Mouse (Mus musculus) cortical plate, adult 2 months (tissue): Measurements from ENCODE around the gene Senp3.

Experiments
- CTCF ChIP-seq: fragments of 200-500 bp; IDR thresholded peaks from 2 replicates; pipeline ENCODE4 v1.5.1; 2011; ENCODE audit warnings: mild to moderate bottlenecking, control low read depth, low read length; ENCODE audit not compliant: insufficient read depth; ENCODE audit errors: extremely low read depth
- POLR2A ChIP-seq: fragments of 200-500 bp; IDR thresholded peaks from 2 replicates; pipeline ENCODE4 v1.6.1; 2011; ENCODE audit warnings: mild to moderate bottlenecking, low read length, control low read depth; ENCODE audit not compliant: insufficient read depth; ENCODE audit errors: extremely low read depth

DNA sequence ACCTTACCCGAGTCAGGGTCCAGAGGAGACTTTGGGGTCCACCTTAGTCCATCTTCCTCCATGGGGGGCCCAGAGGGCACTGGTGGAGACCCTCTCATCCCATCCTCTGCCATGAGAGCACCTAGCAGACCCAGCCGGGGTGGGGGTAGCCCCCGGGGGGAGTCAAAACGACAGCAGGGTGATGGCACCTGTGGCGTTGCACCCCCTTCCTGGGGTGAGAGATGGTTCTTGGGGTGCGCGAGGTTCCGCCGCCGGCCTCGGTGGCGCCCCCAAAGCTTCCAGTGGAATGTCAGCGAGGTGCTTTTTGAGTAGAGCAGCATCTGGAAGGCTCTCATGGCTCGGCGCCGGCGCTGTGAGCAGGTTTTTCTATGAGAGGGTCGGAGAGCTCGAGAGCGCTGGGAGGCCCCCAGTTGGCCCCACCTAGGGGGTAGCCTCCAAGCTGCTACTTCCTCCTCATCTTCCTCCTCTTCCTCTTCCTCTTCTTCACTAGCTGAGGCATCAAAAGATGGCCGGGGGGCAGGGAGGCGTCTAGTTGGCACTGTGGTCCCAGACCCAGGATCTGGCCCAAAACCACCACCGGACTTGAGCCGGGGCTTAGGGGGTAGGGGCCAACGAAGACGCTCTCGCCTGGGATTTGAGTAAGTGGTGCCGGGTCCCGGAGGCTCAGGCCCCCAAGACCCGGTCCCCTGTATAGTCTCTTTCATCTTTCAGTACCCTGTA lies 1.6 kb downstream of the Senp3 start:
- TF ChIP-seq CTCF (no peak), POLR2A (no peak)
